Mouse (Mus musculus): ENCODE measurements at regions not wholly inside any gene's neighbourhood (a gene's known extent, or its start where the extent isn't known, plus 50 kb on each side); places are given as distances from the start of the nearest gene placed in this dataset.

DNA sequence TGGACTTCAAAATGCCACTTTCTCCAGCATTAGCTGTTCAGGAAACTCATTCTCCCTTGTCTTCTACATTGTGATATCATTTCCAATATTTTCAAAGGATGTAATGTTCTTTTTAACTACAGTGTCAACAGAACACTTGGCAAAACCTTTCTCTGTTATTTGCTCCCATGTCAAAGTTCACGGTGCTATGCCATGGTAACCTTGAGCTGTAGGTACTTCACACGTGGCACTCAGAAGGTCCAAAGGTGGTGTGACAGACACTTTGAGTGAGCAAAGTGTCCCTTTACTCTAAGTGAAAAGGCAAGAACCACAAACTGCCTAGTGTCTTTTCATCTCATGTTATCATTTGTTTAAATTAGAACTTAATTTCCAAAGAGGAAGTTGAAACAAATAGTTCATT, 53.3 kb upstream of the Tram2 start:
- H3K27me3 ChIP-seq (ENCODE audit: insufficient read depth, low read length): no peaks in the 10 kb centered on the region
- H3K4me3 ChIP-seq (ENCODE audit: low read length): no peak overlapping the region
- ATAC-seq (ENCODE audit: low FRiP score, low TSS enrichment): no peak
- H3K9ac ChIP-seq (replicated peaks; ENCODE audit: low read length): no peak overlapping the region
- H3K9me3 ChIP-seq (ENCODE audit: low read length): 0 out of 2 replicates have a peak, but pooled peaks cover 4% of the 10 kb centered on the region
- WGBS: 76% methylated on average over 2 of the region's 2 CpGs
- no peaks in the 10 kb centered on the region for H3K36me3 ChIP-seq (ENCODE audit: insufficient read depth, low read length)
- H3K4me1 ChIP-seq (ENCODE audit: insufficient read depth, low read length): no peaks in the 10 kb centered on the region
- H3K4me2 ChIP-seq (replicated peaks; ENCODE audit: low read depth, low read length): no peak overlapping the region
- no peak overlapping the region for H3K27ac ChIP-seq (ENCODE audit: low read length)

DNA sequence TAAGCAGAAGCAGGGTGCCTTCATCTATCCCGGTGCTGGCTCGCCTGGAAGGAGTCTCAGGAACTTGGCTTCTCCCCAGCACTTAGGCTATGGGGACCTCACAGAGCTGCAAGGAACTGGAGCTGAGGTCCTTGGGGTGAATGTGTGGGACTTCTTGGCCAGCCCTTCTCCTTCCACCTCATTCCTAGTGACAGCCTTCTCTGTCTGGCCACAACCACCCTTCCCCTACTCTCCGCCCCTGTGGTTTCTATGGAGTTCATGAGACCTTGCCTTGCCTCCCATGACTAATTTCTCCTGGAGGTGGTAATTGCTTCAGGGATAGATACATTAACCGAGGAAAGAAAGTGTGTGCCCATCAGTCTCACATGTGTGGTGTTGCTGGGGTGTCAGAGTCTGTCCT, 67.9 kb upstream of the Tram2 start:
- H3K36me3 ChIP-seq (ENCODE audit: insufficient read depth, low read length): no peaks in the 10 kb centered on the region
- H3K4me1 ChIP-seq (ENCODE audit: insufficient read depth, low read length): no peaks in the 10 kb centered on the region
- H3K4me2 ChIP-seq (replicated peaks; ENCODE audit: low read depth, low read length): no peak overlapping the region
- no peak overlapping the region for H3K4me3 ChIP-seq (ENCODE audit: low read length)
- H3K27ac ChIP-seq (ENCODE audit: low read length): no peak overlapping the region
- no peak overlapping the region for H3K9ac ChIP-seq (replicated peaks; ENCODE audit: low read length)
- WGBS: 74% methylated on average over 4 of the region's 4 CpGs
- no peaks in the 10 kb centered on the region for H3K27me3 ChIP-seq (ENCODE audit: insufficient read depth, low read length)
- no peaks in the 10 kb centered on the region for H3K9me3 ChIP-seq (ENCODE audit: low read length)
- ATAC-seq (ENCODE audit: low FRiP score, low TSS enrichment): no peak

DNA sequence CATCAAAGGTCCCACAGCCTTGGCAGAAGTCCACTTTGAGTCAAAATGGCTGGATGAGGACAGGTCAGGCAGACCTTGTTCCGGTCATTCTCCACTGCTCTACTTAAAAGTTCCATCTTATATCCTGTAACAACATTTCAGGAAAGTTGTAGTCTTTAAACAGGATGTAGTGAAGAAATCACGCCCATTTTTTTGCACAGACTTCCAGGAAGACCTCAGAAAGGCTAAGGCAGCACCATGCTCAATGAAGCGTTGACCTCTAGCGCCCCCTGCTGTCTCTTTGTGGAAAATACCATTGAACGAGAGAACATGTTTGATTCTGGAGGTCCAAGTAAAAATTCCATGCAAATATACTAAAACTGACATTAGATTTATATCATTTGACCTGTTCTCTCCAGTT, 56.6 kb upstream of the Tmem14a start:
- Histone ChIP-seq H3K4me3 (ENCODE audit: low read length) (no peak overlapping the region), H3K4me1 (ENCODE audit: insufficient read depth, low read length) (peaks cover 2% of the 10 kb centered on the region; the same call in 1 of the 2 replicates), H3K27me3 (ENCODE audit: insufficient read depth, low read length) (peaks cover 3% of the 10 kb centered on the region; the same call in 1 of the 2 replicates), H3K27ac (ENCODE audit: low read length) (no peak overlapping the region), H3K9ac (replicated peaks; ENCODE audit: low read length) (no peak overlapping the region), H3K9me3 (ENCODE audit: low read length) (no peaks in the 10 kb centered on the region), H3K36me3 (ENCODE audit: insufficient read depth, low read length) (no peaks in the 10 kb centered on the region), H3K4me2 (replicated peaks; ENCODE audit: low read depth, low read length) (no peak overlapping the region)
- WGBS: 17% methylated on average over 5 of the region's 5 CpGs
- ATAC-seq (ENCODE audit: low FRiP score, low TSS enrichment): peak; percentile 44; the same call in 1 of the 2 replicates

- H3K36me3 ChIP-seq (ENCODE audit: insufficient read depth, low read length): no peaks in the 10 kb centered on the region
- H3K9ac ChIP-seq (replicated peaks; ENCODE audit: low read length): peak overlapping the region; percentile 54
- no peaks in the 10 kb centered on the region for H3K9me3 ChIP-seq (ENCODE audit: low read length)
- H3K4me1 ChIP-seq (ENCODE audit: insufficient read depth, low read length): peaks cover 4% of the 10 kb centered on the region; the same call in 1 of the 2 replicates
- ATAC-seq (ENCODE audit: low FRiP score, low TSS enrichment): peak; percentile 97
- under 1% methylated on average over 15 of the region's 15 CpGs for whole genome bisulfite sequencing
- H3K27ac ChIP-seq (ENCODE audit: low read length): no peak overlapping the region
- peak overlapping the region; percentile 48 for H3K4me3 ChIP-seq (ENCODE audit: low read length)
- H3K4me2 ChIP-seq (replicated peaks; ENCODE audit: low read depth, low read length): peak overlapping the region; percentile 63
- H3K27me3 ChIP-seq (ENCODE audit: insufficient read depth, low read length): peaks cover 3% of the 10 kb centered on the region; the same call in 1 of the 2 replicates
These were observed 52.1 kb upstream of the Tmem14a start for GRCm38 (mm10) chr1:21166287-21166733.

DNA sequence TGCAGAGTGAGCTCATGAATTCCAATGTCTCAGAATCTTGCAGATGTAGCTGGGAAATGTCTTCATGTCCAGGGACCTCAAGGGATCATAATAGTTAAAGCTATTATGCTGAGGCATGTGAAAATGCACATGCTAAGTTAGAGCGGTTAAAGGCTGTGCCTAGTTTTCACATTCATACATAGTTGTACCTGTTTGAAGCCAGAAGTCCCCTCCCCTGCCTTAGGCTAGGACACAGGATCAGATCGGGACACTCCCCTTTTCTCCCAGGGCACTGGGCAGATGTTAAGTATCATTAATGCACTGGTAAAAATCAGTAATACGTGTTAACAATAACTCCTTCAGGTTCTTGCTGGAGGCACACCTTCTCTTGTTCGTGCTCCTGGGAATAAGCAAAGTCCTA, 51.6 kb upstream of the Tmem14a start:
- WGBS: 62% methylated on average over 4 of the region's 4 CpGs
- ATAC-seq (ENCODE audit: low FRiP score, low TSS enrichment): peak; percentile 68; the same call in 1 of the 2 replicates

More for the DNA sequence above, 51.6 kb upstream of the Tmem14a start:
- Histone ChIP-seq H3K27ac (ENCODE audit: low read length) (no peak overlapping the region), H3K4me1 (ENCODE audit: insufficient read depth, low read length) (peaks cover 4% of the 10 kb centered on the region; the same call in 1 of the 2 replicates), H3K4me3 (ENCODE audit: low read length) (peak overlapping the region; percentile 48), H3K27me3 (ENCODE audit: insufficient read depth, low read length) (peaks cover 3% of the 10 kb centered on the region; the same call in 1 of the 2 replicates), H3K4me2 (replicated peaks; ENCODE audit: low read depth, low read length) (peak overlapping the region; percentile 63), H3K36me3 (ENCODE audit: insufficient read depth, low read length) (no peaks in the 10 kb centered on the region), H3K9ac (replicated peaks; ENCODE audit: low read length) (peak overlapping the region; percentile 54), H3K9me3 (ENCODE audit: low read length) (no peaks in the 10 kb centered on the region)
